Mouse (Mus musculus) testis, postnatal 14 days (tissue): ENCODE measurements around the gene Otud7a.

ENCODE experiments used
- DNase-seq: peaks from one replicate; pipeline ENCODE4 v3.0.0; 2021; ENCODE audit warnings: low spot score

The Otud7a gene

GRCm38 (mm10) chr7:63774291-63774690, 329.7 kb downstream of the Otud7a start:
- no peak for DNase-seq

- no peak for DNase-seq
These were observed 332.8 kb downstream of the Otud7a start for GRCm38 (mm10) chr7:63777328-63777727.

- DNase-seq: no peak
These were observed 336.3 kb downstream of the Otud7a start for GRCm38 (mm10) chr7:63780821-63781220.

GRCm38 (mm10) chr7:63789743-63790142, 345.2 kb downstream of the Otud7a start:
- DNase-seq: no peak

GRCm38 (mm10) chr7:63796001-63796632, 351.6 kb downstream of the Otud7a start:
- no peak for DNase-seq

GRCm38 (mm10) chr7:63798446-63798845, 353.9 kb downstream of the Otud7a start:
- DNase-seq: no peak

- DNase-seq: no peak
These were observed 354.8 kb downstream of the Otud7a start for GRCm38 (mm10) chr7:63799304-63799703.

GRCm38 (mm10) chr7:63802751-63803150, 358.2 kb downstream of the Otud7a start:
- no peak for DNase-seq
